Mouse (Mus musculus) heart, embryonic 13.5 days (tissue): ENCODE data around the gene Taf3. TPM values are rescaled to one million over a fixed set of nuclear protein-coding genes. Genes with fewer than 3 reads are reported as not detected.
A peak's percentile ranks its signal among the peaks of the same experiment; 100 is the strongest.

ENCODE experiments used
- ATAC-seq: fragments of 200-750 bp; cut with Nextera tagmentation; 2 replicates; pipeline ENCODE4 v1.8.0; 2017; ENCODE audit warnings: moderate TSS enrichment; ENCODE audit not compliant: insufficient number of reproducible peaks, low FRiP score, low TSS enrichment; ENCODE audit errors: extremely low read depth
- H3K27ac ChIP-seq: fragments of 300-500 bp; sonication (generic); replicated peaks from 2 replicates; pipeline ENCODE4 v1.5.1; 2015; ENCODE audit warnings: moderate library complexity, mild to moderate bottlenecking, inconsistent platforms
- H3K27me3 ChIP-seq: fragments of 300-500 bp; sonication (generic); replicated peaks from 2 replicates; pipeline ENCODE4 v1.6.1; 2015; ENCODE audit warnings: mild to moderate bottlenecking, inconsistent platforms
- H3K36me3 ChIP-seq: fragments of 300-500 bp; sonication (generic); 2 replicates; pipeline ENCODE4 v1.6.1; 2015; ENCODE audit warnings: mild to moderate bottlenecking, inconsistent platforms
- H3K4me1 ChIP-seq: fragments of 300-500 bp; sonication (generic); 2 replicates; pipeline ENCODE4 v1.6.1; 2015; ENCODE audit warnings: inconsistent platforms
- H3K4me2 ChIP-seq: fragments of 300-500 bp; sonication (generic); 2 replicates; pipeline ENCODE4 v1.6.1; 2015; ENCODE audit warnings: inconsistent platforms, mild to moderate bottlenecking, moderate library complexity
- H3K4me3 ChIP-seq: fragments of 300-500 bp; sonication (generic); 2 replicates; pipeline ENCODE4 v1.5.1; 2015; ENCODE audit warnings: moderate library complexity, mild to moderate bottlenecking, inconsistent platforms
- H3K9ac ChIP-seq: fragments of 300-500 bp; sonication (generic); 2 replicates; pipeline ENCODE4 v1.6.1; 2015; ENCODE audit warnings: inconsistent platforms, mild to moderate bottlenecking, moderate library complexity
- H3K9me3 ChIP-seq: fragments of 300-500 bp; sonication (generic); 2 replicates; pipeline ENCODE4 v1.6.1; 2016; ENCODE audit warnings: inconsistent platforms
- WGBS: fragments of 180-500 bp; shearing (Covaris S2); methylation state at CpG from one replicate; pipeline ENCODE4 v1.1.7; 2015; ENCODE audit warnings: mixed read lengths; 5-methylcytosine and 5-hydroxymethylcytosine counted together
- polyA plus RNA-seq: library from polyadenylated mRNA; unstranded; fragments of >200 nt; fragmentation: Nextera tagmentation; extraction: Ambion mirVana; gene quantifications from 2 replicates; pipeline ENCODE4 v1.2.1, GENCODE M21; 2015

Gene Taf3
- polyA plus RNA-seq, 1 experiment from 2014 or later = 8.0 TPM

- Histone ChIP-seq H3K9me3 (no peaks in the 10 kb centered on the region), H3K36me3 (no peaks in the 10 kb centered on the region), H3K9ac (no peak overlapping the region), H3K27me3 (peaks cover 94% of the 10 kb centered on the region), H3K27ac (no peak overlapping the region), H3K4me1 (peaks cover 46% of the 10 kb centered on the region), H3K4me3 (no peak overlapping the region), H3K4me2 (peak overlapping the region; percentile 97)
- 32% methylated on average over 2 of the region's 2 CpGs for WGBS
- no peak for ATAC-seq
Observed at GRCm38 (mm10) chr2:9873757-9874156, 174.6 kb downstream of the Taf3 start.

GRCm38 (mm10) chr2:9872682-9873081, 175.7 kb downstream of the Taf3 start:
- H3K27ac ChIP-seq = no peak overlapping the region

DNA sequence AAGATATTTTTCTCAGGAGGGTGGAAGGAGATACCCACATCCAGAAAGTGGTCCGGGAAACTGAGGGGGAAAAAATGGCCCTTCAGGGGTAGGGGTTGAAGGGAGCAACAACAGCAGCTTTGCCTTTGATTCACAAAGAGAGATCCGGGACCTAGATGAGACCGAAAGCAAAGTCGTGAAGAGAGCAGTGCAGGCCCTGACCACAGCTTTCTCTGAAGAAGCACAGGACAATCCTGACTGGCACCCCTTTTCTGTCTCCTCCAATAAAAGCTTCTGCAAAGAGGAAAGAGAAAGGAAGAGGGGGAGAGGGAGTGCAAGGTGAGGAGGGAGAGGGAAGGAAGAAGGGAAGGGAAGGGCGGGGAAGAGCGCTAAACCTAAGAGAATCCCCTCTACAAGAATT, 176.6 kb downstream of the Taf3 start:
- Histone ChIP-seq H3K4me3 (no peak overlapping the region), H3K9me3 (no peaks in the 10 kb centered on the region), H3K27ac (no peak overlapping the region; the same call in 1 of the 2 replicates), H3K27me3 (peaks cover 79% of the 10 kb centered on the region), H3K4me1 (peaks cover 34% of the 10 kb centered on the region), H3K9ac (peak overlapping the region; percentile 30), H3K4me2 (peak overlapping the region; percentile 55), H3K36me3 (no peaks in the 10 kb centered on the region)
- ATAC-seq = no peak
- whole genome bisulfite sequencing = 39% methylated on average over 6 of the region's 6 CpGs

More at GRCm38 (mm10) chr2:9872682-9873081, 175.7 kb downstream of the Taf3 start:
- Histone ChIP-seq H3K27me3 (peaks cover 87% of the 10 kb centered on the region), H3K9me3 (no peaks in the 10 kb centered on the region), H3K4me1 (peaks cover 40% of the 10 kb centered on the region), H3K9ac (peak overlapping the region; percentile 30), H3K36me3 (no peaks in the 10 kb centered on the region), H3K4me3 (peak overlapping the region; percentile 16; the same call in 1 of the 2 replicates), H3K4me2 (peak overlapping the region; percentile 55)
- no peak for ATAC-seq
- 20% methylated on average over 12 of the region's 12 CpGs for WGBS

DNA sequence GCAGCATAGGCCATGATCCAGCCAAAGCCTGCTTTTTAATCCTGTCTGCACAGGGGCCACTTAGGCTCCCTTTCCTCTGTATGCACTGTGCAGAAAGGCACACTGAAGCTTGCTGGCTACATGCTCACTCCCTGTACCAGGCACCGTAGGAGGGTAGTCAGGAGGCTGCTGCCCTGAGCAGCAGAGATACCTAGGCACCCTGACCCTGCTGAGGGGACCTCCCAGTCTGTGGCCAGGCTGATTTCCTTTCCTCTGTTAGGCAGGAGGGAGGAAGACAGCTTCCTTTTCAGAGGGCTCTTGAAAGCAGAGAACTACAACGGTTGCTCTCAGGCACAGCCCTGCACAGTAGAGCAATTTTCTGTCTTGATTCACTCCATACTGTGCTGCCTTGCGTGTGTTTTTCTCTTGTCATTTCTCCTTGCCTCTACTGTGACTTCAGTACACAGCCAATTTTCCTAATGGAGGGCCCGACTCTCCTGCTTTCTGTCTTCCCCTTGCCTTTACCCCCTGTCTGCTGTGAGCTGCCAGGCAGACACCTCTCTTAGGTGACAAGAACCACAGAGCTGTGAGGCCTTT, 177.2 kb downstream of the Taf3 start:
- Histone ChIP-seq H3K4me1 (peaks cover 34% of the 10 kb centered on the region), H3K4me2 (peak overlapping the region; percentile 55), H3K27me3 (peaks cover 73% of the 10 kb centered on the region), H3K9ac (0 out of 2 replicates have a peak overlapping the region, but pooled peaks have one; percentile 30), H3K36me3 (no peaks in the 10 kb centered on the region), H3K27ac (no peak overlapping the region), H3K9me3 (no peaks in the 10 kb centered on the region), H3K4me3 (no peak overlapping the region)
- WGBS = 24% methylated on average over 4 of the region's 4 CpGs
- ATAC-seq = no peak

DNA sequence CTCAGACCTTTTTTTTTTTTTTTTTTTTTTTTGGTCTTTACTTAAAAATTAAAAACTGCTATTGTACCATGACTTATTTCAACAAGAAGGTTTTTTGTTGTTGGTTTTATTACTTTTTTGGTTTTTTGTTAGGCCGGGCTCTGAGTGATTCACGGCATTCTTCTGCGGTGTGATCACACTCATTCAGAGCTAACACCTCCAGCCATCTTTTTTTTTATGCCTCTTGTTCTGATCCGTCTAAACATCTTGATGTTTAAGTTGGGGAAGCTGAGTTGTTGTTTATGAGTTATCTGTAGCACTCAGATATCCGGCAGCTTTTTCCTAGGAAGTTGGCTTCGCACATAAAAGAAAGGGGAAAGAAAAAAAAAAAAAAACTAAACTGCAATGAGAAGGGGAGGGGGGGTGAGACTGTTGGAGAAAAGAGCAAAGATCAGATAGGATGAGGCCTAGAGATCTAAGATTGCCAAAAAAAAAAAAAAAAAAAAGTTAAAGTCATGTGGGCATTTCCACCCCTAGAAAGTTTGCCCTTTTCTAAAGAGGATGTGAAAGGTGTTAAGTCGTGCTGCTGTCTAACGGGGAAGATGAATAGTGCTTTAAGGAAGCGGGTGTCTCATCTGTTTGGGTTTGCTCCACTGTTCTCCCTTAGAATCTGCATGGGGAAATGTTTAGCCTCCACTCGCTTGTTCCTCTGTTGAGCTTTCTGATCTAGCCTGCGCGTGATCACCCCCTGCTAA, 181.1 kb downstream of the Taf3 start:
- Histone ChIP-seq H3K9ac (no peak overlapping the region), H3K27ac (no peak overlapping the region), H3K36me3 (peaks cover 4% of the 10 kb centered on the region; the same call in 1 of the 2 replicates), H3K4me1 (peaks cover 13% of the 10 kb centered on the region), H3K27me3 (peaks cover 34% of the 10 kb centered on the region), H3K9me3 (no peaks in the 10 kb centered on the region), H3K4me2 (no peak overlapping the region), H3K4me3 (no peak overlapping the region)
- ATAC-seq = no peak
- WGBS = 54% methylated on average over 12 of the region's 12 CpGs

Other genes starting within 250 kb of the Taf3 start
- 0.19 and 0.43 TPM in 2 replicates for gene 4930412O13Rik, start 167.3 kb downstream of the Taf3 start, polyA plus RNA-seq
- not detected in 2 replicates for gene 9230102O04Rik, start 159.1 kb downstream of the Taf3 start, polyA plus RNA-seq
- gene Gata3, start 158.6 kb downstream of the Taf3 start, polyA plus RNA-seq = 3.2 and 3.6 TPM in 2 replicates
- 1,110 and 1,235 TPM in 2 replicates for gene Atp5c1, start 31.9 kb upstream of the Taf3 start, polyA plus RNA-seq
- 17.7 and 18.2 TPM in 2 replicates for gene Kin, start 32.0 kb upstream of the Taf3 start, polyA plus RNA-seq
- gene Itih2, start 82.8 kb upstream of the Taf3 start, polyA plus RNA-seq = 1.2 and 8.3 TPM in 2 replicates
- gene Itih5, start 105.0 kb upstream of the Taf3 start, polyA plus RNA-seq = 3.2 and 3.5 TPM in 2 replicates